Mouse (Mus musculus) forebrain, postnatal 0 days (tissue): ENCODE measurements around the gene Sp8. TPM values are rescaled to one million over a fixed set of nuclear protein-coding genes. Genes with fewer than 3 reads are reported as not detected.

Source experiments
- ATAC-seq: fragments of 200-750 bp; cut with Nextera tagmentation; 2 replicates; pipeline ENCODE4 v1.8.0; 2017; ENCODE audit warnings: mild to moderate bottlenecking, moderate library complexity
- DNase-seq: peaks from one replicate; pipeline ENCODE4 v3.0.0-alpha.2; 2015
- H3K27ac ChIP-seq: fragments of 300-500 bp; sonication (generic); 2 replicates; pipeline ENCODE4 v1.5.1; 2014; ENCODE audit warnings: low read depth, mild to moderate bottlenecking, antibody characterized with exemption, low read length, moderate library complexity, mixed read lengths
- H3K27me3 ChIP-seq: fragments of 300-500 bp; sonication (generic); 2 replicates; pipeline ENCODE4 v1.6.1; 2014; ENCODE audit warnings: mild to moderate bottlenecking, low read length, mixed read lengths; ENCODE audit not compliant: insufficient read depth
- H3K36me3 ChIP-seq: fragments of 300-500 bp; sonication (generic); 2 replicates; pipeline ENCODE4 v1.6.1; 2014; ENCODE audit warnings: mild to moderate bottlenecking, moderate library complexity; ENCODE audit not compliant: insufficient read depth
- H3K4me1 ChIP-seq: fragments of 300-500 bp; sonication (generic); 2 replicates; pipeline ENCODE4 v1.6.1; 2014; ENCODE audit warnings: antibody characterized with exemption; ENCODE audit not compliant: insufficient read depth
- H3K4me2 ChIP-seq: fragments of 300-500 bp; sonication (generic); 2 replicates; pipeline ENCODE4 v1.6.1; 2014; ENCODE audit warnings: low read depth, mild to moderate bottlenecking, moderate library complexity
- H3K4me3 ChIP-seq: fragments of 300-500 bp; sonication (generic); 2 replicates; pipeline ENCODE4 v1.5.1; 2014; ENCODE audit warnings: low read depth, low read length, mixed read lengths
- H3K9ac ChIP-seq: fragments of 300-500 bp; sonication (generic); 2 replicates; pipeline ENCODE4 v1.6.1; 2014; ENCODE audit warnings: mild to moderate bottlenecking
- H3K9me3 ChIP-seq: fragments of 300-500 bp; sonication (generic); 2 replicates; pipeline ENCODE4 v1.6.1; 2016; ENCODE audit warnings: low read length
- CTCF ChIP-seq: sonication (generic); IDR thresholded peaks from 2 replicates; pipeline ENCODE4 v1.5.1; 2016; ENCODE audit warnings: antibody characterized with exemption, control low read depth, low read depth
- WGBS: fragments of 180-500 bp; shearing (Covaris S2); extraction: QIAGEN DNeasy Blood & Tissue Kit; methylation state at CpG from one replicate; pipeline ENCODE4 v1.1.7; 2014; 5-methylcytosine and 5-hydroxymethylcytosine counted together
- polyA plus RNA-seq: library from polyadenylated mRNA; unstranded; fragments of >200 nt; fragmentation: Nextera tagmentation; extraction: Ambion mirVana; gene quantifications from 2 replicates; pipeline ENCODE4 v1.2.1, GENCODE M21; 2015
- total RNA-seq: library from RNA; depleted of rRNA; stranded (reverse); fragments of >200 nt; gene quantifications from 2 replicates; pipeline ENCODE4 v1.2.3, GENCODE M21; 2014; rRNA removed

Gene Sp8
- total RNA-seq (14.4 and 21.1 TPM in 2 replicates), polyA plus RNA-seq (8.1 and 9.2 TPM in 2 replicates)

DNA sequence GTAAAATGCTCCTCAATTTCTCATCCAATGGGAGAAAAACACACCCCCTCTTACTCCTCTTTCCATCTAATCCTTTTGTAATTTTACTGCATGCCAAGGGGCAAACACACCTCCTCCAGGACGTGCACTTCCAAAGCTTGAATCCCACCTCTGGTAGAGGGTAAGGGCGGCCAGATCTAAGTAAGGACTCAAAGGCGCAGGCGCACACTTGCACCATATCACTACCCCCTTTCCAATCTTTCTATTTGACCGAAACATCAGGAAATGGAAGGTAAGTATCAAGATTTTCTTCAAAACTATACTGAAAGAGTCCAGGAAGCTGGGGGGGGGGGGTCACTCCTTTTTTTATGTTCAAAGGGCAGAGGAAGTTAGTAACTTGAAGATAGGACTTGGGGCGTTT, at the start of gene Sp8:
Sp8 (plus strand) TSS at position 109 of the 400 bp plus-strand sequence.
- no peaks in the 10 kb centered on the region for H3K36me3 ChIP-seq
- no peak for ATAC-seq
- no peak for DNase-seq
- peak within 1 kb of the TSS; percentile 67; the same call in 1 of the 2 replicates for H3K27ac ChIP-seq
- H3K9me3 ChIP-seq, result no peaks in the 10 kb centered on the region
- WGBS, result 12% methylated on average over 6 of the region's 6 CpGs
- peak within 1 kb of the TSS; percentile 40; the same call in 1 of the 2 replicates for H3K9ac ChIP-seq
- H3K27me3 ChIP-seq, result peaks cover 67% of the 10 kb centered on the region
- TF ChIP-seq CTCF, result no peak
- peak within 1 kb of the TSS; percentile 46 for H3K4me3 ChIP-seq
- no peaks in the 10 kb centered on the region for H3K4me1 ChIP-seq
- peak within 1 kb of the TSS; percentile 60 for H3K4me2 ChIP-seq

GRCm38 (mm10) chr12:118811328-118811961, 34.7 kb upstream of the Sp8 start:
- 4% methylated on average over 17 of the region's 17 CpGs for WGBS
- H3K27ac ChIP-seq, result no peak overlapping the region
- H3K36me3 ChIP-seq, result no peaks in the 10 kb centered on the region
- no peak for TF ChIP-seq CTCF
- no peak overlapping the region for H3K4me3 ChIP-seq
- no peak for DNase-seq
- no peaks in the 10 kb centered on the region for H3K9me3 ChIP-seq
- no peak for ATAC-seq
- peak overlapping the region; percentile 27 for H3K4me2 ChIP-seq
- no peak overlapping the region for H3K9ac ChIP-seq
- H3K27me3 ChIP-seq, result no peaks in the 10 kb centered on the region
- no peaks in the 10 kb centered on the region for H3K4me1 ChIP-seq

GRCm38 (mm10) chr12:118814561-118814960, 31.6 kb upstream of the Sp8 start:
- ATAC-seq, result no peak
- TF ChIP-seq CTCF, result no peak
- DNase-seq, result no peak
- Histone ChIP-seq H3K9ac (no peak overlapping the region), H3K27me3 (no peaks in the 10 kb centered on the region), H3K27ac (no peak overlapping the region), H3K4me2 (no peak overlapping the region), H3K9me3 (no peaks in the 10 kb centered on the region), H3K4me3 (no peak overlapping the region), H3K36me3 (no peaks in the 10 kb centered on the region), H3K4me1 (no peaks in the 10 kb centered on the region)
- 89% methylated on average over 3 of the region's 3 CpGs for WGBS

GRCm38 (mm10) chr12:118816156-118816555, 30.0 kb upstream of the Sp8 start:
- no peaks in the 10 kb centered on the region for H3K9me3 ChIP-seq
- H3K4me3 ChIP-seq, result no peak overlapping the region
- no peaks in the 10 kb centered on the region for H3K4me1 ChIP-seq
- no peak for DNase-seq
- H3K27ac ChIP-seq, result no peak overlapping the region
- no peak for ATAC-seq
- H3K9ac ChIP-seq, result no peak overlapping the region
- no peak overlapping the region for H3K4me2 ChIP-seq
- H3K27me3 ChIP-seq, result no peaks in the 10 kb centered on the region
- H3K36me3 ChIP-seq, result no peaks in the 10 kb centered on the region
- no peak for TF ChIP-seq CTCF

DNA sequence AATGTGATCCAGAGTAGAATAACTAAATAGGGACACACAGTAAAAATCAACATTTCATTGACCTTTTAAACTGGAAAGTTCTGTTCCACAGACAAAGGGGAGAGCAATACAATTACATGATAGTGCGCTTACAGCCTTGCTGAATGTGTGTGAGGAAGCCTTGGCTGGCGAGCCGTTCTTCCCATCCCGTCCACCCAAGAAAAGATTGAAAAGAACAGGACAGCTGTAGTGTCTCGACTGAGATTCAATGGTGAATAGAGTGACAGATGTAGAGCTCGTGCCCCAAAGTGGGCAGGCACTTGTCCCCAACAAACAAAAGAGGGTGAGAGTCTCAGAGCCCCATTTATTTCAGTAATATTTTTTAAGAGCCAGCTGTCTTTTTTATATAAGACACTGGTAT, 16.2 kb upstream of the Sp8 start:
- 48% methylated on average over 6 of the region's 6 CpGs for WGBS
- Histone ChIP-seq H3K4me2 (no peak overlapping the region), H3K4me3 (no peak overlapping the region), H3K36me3 (no peaks in the 10 kb centered on the region), H3K9me3 (no peaks in the 10 kb centered on the region), H3K4me1 (no peaks in the 10 kb centered on the region), H3K27me3 (no peaks in the 10 kb centered on the region), H3K27ac (no peak overlapping the region), H3K9ac (no peak overlapping the region)
- no peak for ATAC-seq
- no peak for TF ChIP-seq CTCF
- no peak for DNase-seq

- Histone ChIP-seq H3K36me3 (no peaks in the 10 kb centered on the region), H3K4me3 (peak overlapping the region; percentile 40), H3K27me3 (peaks cover 43% of the 10 kb centered on the region), H3K4me2 (peak overlapping the region; percentile 76), H3K4me1 (peaks cover 8% of the 10 kb centered on the region; the same call in 1 of the 2 replicates), H3K9me3 (no peaks in the 10 kb centered on the region), H3K27ac (no peak overlapping the region), H3K9ac (peak overlapping the region; percentile 39; the same call in 1 of the 2 replicates)
- WGBS, result 2% methylated on average over 65 of the region's 72 CpGs
- TF ChIP-seq CTCF, result no peak
- DNase-seq (no peak), ATAC-seq (peak; percentile 71)
Measured at GRCm38 (mm10) chr12:118836411-118837341, 9.5 kb upstream of the Sp8 start.

GRCm38 (mm10) chr12:118837361-118837760, 8.8 kb upstream of the Sp8 start:
- Histone ChIP-seq H3K27ac (no peak overlapping the region), H3K4me3 (peak overlapping the region; percentile 40), H3K4me1 (peaks cover 8% of the 10 kb centered on the region; the same call in 1 of the 2 replicates), H3K4me2 (peak overlapping the region; percentile 76), H3K9ac (0 out of 2 replicates have a peak overlapping the region, but pooled peaks have one; percentile 39), H3K27me3 (peaks cover 49% of the 10 kb centered on the region), H3K9me3 (no peaks in the 10 kb centered on the region), H3K36me3 (no peaks in the 10 kb centered on the region)
- DNase-seq (peak; percentile 36), ATAC-seq (no peak)
- TF ChIP-seq CTCF, result no peak
- 23% methylated on average over 11 of the region's 11 CpGs for WGBS
